Mouse (Mus musculus) adrenal gland, adult 18-20 months (tissue): ENCODE data around the gene Cdc14a. TPM values are rescaled to one million over a fixed set of nuclear protein-coding genes. Genes with fewer than 3 reads are reported as not detected.

Source experiments
- DNase-seq, 2 experiments: peaks; one replicate each; pipeline ENCODE4 v3.0.0; 2021 to 2022; ENCODE audit warnings: low spot score in 2 of 2
- total RNA-seq, 2 experiments: library from RNA; stranded (reverse); gene quantifications; 1 replicate in 1 of 2; 2 replicates in 1 of 2; pipeline ENCODE4 v1.2.3; 2021

Cdc14a gene
- total RNA-seq, 2 experiments from 2014 or later: 8.3 to 9.7 TPM

GRCm38 (mm10) chr3:116419791-116420190 is 4.0 kb downstream of the Cdc14a start:
- DNase-seq: no peak

GRCm38 (mm10) chr3:116414451-116414860 is 9.4 kb downstream of the Cdc14a start:
- no peak for DNase-seq

GRCm38 (mm10) chr3:116412954-116413724 is 10.7 kb downstream of the Cdc14a start:
- DNase-seq: no peak

- no peak for DNase-seq
These were observed 13.8 kb downstream of the Cdc14a start for GRCm38 (mm10) chr3:116410051-116410450.

- no peak for DNase-seq
These were observed 14.3 kb downstream of the Cdc14a start for GRCm38 (mm10) chr3:116409486-116409885.

GRCm38 (mm10) chr3:116408856-116409255 is 15.0 kb downstream of the Cdc14a start:
- no peak for DNase-seq

GRCm38 (mm10) chr3:116405516-116405915 is 18.3 kb downstream of the Cdc14a start:
- peak in 1 of 2 experiments; percentile 1 for DNase-seq

- DNase-seq: peak in 1 of 2 experiments; percentile 19
These were observed 22.4 kb downstream of the Cdc14a start for GRCm38 (mm10) chr3:116401436-116401835.

- peak in 1 of 2 experiments; percentile 11 for DNase-seq
These were observed 24.3 kb downstream of the Cdc14a start for GRCm38 (mm10) chr3:116399349-116400090.

GRCm38 (mm10) chr3:116398543-116398942 is 25.3 kb downstream of the Cdc14a start:
- no peak for DNase-seq

GRCm38 (mm10) chr3:116397976-116398375 is 25.9 kb downstream of the Cdc14a start:
- DNase-seq: no peak

GRCm38 (mm10) chr3:116397341-116397740 is 26.5 kb downstream of the Cdc14a start:
- DNase-seq: no peak

- no peak for DNase-seq
These were observed 27.3 kb downstream of the Cdc14a start for GRCm38 (mm10) chr3:116396571-116396970.

- DNase-seq: no peak
These were observed 28.9 kb downstream of the Cdc14a start for GRCm38 (mm10) chr3:116394885-116395390.

GRCm38 (mm10) chr3:116391399-116391798 is 32.4 kb downstream of the Cdc14a start:
- no peak for DNase-seq

GRCm38 (mm10) chr3:116389500-116390470 is 34.0 kb downstream of the Cdc14a start:
- DNase-seq: no peak

GRCm38 (mm10) chr3:116388808-116389207 is 35.0 kb downstream of the Cdc14a start:
- DNase-seq: no peak

GRCm38 (mm10) chr3:116386886-116387285 is 36.9 kb downstream of the Cdc14a start:
- no peak for DNase-seq

GRCm38 (mm10) chr3:116386342-116386741 is 37.5 kb downstream of the Cdc14a start:
- DNase-seq: no peak

GRCm38 (mm10) chr3:116384319-116384718 is 39.5 kb downstream of the Cdc14a start:
- no peak for DNase-seq

GRCm38 (mm10) chr3:116380319-116380718 is 43.5 kb downstream of the Cdc14a start:
- DNase-seq: no peak
